Mouse (Mus musculus): ENCODE results near the gene Slc35b1. TPM values are rescaled to one million over a fixed set of nuclear protein-coding genes. Genes with fewer than 3 reads are reported as not detected.

Gene Slc35b1
- polyA plus RNA-seq, 1 experiment from 2014 or later = 108 TPM

DNA sequence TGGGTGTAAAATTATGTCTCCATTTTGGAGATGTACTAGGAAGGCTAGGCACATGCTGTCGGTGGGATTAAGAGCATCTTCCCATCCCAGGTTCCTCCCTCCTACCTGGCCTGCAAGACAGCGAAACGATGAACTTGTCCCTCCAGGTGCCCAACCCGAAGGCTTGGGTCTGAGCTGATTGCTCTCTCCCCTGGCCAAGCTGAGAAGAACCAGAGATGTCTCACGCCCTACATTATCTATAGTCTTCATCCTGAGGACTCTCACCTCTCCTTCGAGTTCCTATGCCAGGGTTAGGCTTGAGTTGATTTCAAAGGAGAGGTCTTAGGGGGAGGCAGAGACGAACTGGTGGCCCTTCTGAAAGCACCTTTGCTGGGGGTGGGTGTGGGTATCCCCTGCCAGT is 28.5 kb upstream of the Slc35b1 start:
- peaks cover 4% of the 10 kb centered on the region; the same call in 1 of the 2 replicates for H3K4me1 ChIP-seq (ENCODE audit: control insufficient read depth, insufficient read depth, low read length)
- H3K27me3 ChIP-seq (replicated peaks; ENCODE audit: control insufficient read depth, insufficient read depth, low read length) = no peaks in the 10 kb centered on the region
- 91% methylated on average over 6 of the region's 7 CpGs for WGBS
- H3K4me2 ChIP-seq (ENCODE audit: low read depth, low read length) = no peak overlapping the region
- DNase-seq (ENCODE audit: low spot score) (no peak), ATAC-seq (ENCODE audit: low read depth) (no peak)
- no peak overlapping the region for H3K27ac ChIP-seq (replicated peaks; ENCODE audit: low read depth, low read length)
- no peaks in the 10 kb centered on the region for H3K36me3 ChIP-seq (ENCODE audit: control insufficient read depth, insufficient read depth, low read length)
- H3K4me3 ChIP-seq (ENCODE audit: low read depth, low read length) = no peak overlapping the region
- H3K9ac ChIP-seq (ENCODE audit: low read depth, low read length) = no peak overlapping the region
- H3K9me3 ChIP-seq (ENCODE audit: control insufficient read depth, low read length) = no peaks in the 10 kb centered on the region

DNA sequence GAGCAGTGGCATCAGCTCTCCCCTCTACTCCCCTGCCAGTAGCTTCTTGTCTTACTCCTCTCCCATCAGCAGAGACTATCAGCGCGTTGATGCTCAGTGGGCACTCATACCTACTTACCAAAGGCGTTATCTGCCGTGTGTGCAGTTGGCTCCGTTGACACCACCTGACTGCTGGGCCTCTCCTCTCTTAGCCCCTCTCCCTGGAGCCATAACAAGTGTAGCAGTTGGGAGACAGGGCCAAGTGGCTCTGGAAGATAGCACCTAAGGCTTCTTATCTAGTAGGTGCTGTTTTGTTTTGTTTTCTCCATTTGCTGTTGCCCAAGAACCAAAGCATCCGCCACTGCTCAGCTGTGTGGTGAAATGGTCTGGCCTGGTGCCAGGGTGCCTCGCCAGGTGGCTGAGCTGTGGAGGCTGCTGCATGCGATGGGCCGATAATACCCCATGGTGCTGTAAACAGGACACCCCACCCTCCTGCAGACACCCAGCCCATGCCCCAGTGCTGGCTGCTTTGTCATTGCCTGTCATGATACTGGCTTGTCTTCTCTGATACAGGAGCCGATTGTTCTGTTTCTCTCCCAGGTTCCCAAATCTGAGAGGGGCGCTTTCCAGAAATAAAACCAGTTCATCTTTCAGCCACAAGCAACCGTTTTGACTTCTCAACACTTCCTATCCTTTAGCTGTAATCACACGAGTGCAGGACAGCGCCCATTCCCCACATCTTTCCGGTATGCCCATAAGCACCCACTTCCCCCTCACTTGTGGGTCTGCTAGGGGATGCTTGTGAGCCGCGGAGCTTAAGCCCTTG is 27.8 kb upstream of the Slc35b1 start:
- DNase-seq (ENCODE audit: low spot score) = peak; percentile 56
- WGBS = 75% methylated on average over 17 of the region's 17 CpGs
- peak; percentile 70 for ATAC-seq (ENCODE audit: low read depth)
- H3K4me2 ChIP-seq (ENCODE audit: low read depth, low read length) = no peak overlapping the region
- no peaks in the 10 kb centered on the region for H3K36me3 ChIP-seq (ENCODE audit: control insufficient read depth, insufficient read depth, low read length)
- H3K9ac ChIP-seq (ENCODE audit: low read depth, low read length) = no peak overlapping the region
- H3K27ac ChIP-seq (replicated peaks; ENCODE audit: low read depth, low read length) = 0 out of 2 replicates have a peak overlapping the region, but pooled peaks have one; percentile 13
- H3K4me1 ChIP-seq (ENCODE audit: control insufficient read depth, insufficient read depth, low read length) = peaks cover 4% of the 10 kb centered on the region; the same call in 1 of the 2 replicates
- H3K9me3 ChIP-seq (ENCODE audit: control insufficient read depth, low read length) = no peaks in the 10 kb centered on the region
- H3K27me3 ChIP-seq (replicated peaks; ENCODE audit: control insufficient read depth, insufficient read depth, low read length) = no peaks in the 10 kb centered on the region
- no peak overlapping the region for H3K4me3 ChIP-seq (ENCODE audit: low read depth, low read length)

DNA sequence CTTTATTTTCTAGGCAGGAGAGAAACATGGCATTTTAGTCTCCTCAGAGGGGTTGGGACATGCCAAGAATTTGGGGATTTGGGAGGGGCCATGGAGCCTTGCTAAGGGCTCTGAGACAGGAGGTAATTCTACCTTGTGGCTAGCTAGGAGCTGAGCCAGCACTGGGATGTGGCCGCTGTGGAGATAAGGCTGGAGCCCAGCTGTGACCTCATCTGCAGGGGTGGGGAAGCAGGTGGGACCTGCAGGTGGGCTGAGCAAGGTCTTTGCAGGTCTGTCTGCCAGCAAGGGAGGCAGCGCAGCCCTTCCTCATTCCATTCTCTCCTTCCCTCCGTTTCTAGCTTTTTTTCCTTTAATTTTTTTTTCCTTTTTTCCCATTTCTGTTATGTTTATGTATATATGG is 26.2 kb upstream of the Slc35b1 start:
- Histone ChIP-seq H3K27me3 (replicated peaks; ENCODE audit: control insufficient read depth, insufficient read depth, low read length) (no peaks in the 10 kb centered on the region), H3K36me3 (ENCODE audit: control insufficient read depth, insufficient read depth, low read length) (no peaks in the 10 kb centered on the region), H3K4me2 (ENCODE audit: low read depth, low read length) (no peak overlapping the region), H3K9me3 (ENCODE audit: control insufficient read depth, low read length) (no peaks in the 10 kb centered on the region), H3K4me3 (ENCODE audit: low read depth, low read length) (no peak overlapping the region), H3K4me1 (ENCODE audit: control insufficient read depth, insufficient read depth, low read length) (peaks cover 4% of the 10 kb centered on the region; the same call in 1 of the 2 replicates), H3K27ac (replicated peaks; ENCODE audit: low read depth, low read length) (peak overlapping the region; percentile 46; the same call in 1 of the 2 replicates), H3K9ac (ENCODE audit: low read depth, low read length) (no peak overlapping the region)
- WGBS = 46% methylated on average over 3 of the region's 3 CpGs
- ATAC-seq (ENCODE audit: low read depth) (no peak; the same call in 1 of the 2 replicates), DNase-seq (ENCODE audit: low spot score) (no peak)

DNA sequence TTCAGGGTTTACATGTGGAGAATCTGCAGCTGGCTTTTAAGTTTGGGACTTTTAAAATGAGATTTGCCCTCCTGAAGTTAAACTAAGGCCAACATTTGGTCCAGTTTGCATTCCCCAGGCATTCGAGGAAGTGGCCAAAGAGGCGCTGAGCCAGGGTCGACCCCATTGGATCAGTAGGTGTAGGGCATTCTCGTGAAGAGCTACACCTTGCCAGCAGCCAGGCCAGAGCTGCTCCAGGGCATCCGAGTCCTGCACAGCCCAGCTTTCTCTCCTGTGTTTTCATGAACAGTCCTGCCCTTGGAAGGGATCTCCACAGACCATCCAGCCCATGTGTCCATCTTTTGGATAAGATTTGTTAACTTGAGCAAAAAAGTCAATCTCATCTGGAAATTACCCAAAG is 20.1 kb upstream of the Slc35b1 start:
- WGBS = 83% methylated on average over 5 of the region's 5 CpGs
- no peak overlapping the region for H3K27ac ChIP-seq (replicated peaks; ENCODE audit: low read depth, low read length)

DNA sequence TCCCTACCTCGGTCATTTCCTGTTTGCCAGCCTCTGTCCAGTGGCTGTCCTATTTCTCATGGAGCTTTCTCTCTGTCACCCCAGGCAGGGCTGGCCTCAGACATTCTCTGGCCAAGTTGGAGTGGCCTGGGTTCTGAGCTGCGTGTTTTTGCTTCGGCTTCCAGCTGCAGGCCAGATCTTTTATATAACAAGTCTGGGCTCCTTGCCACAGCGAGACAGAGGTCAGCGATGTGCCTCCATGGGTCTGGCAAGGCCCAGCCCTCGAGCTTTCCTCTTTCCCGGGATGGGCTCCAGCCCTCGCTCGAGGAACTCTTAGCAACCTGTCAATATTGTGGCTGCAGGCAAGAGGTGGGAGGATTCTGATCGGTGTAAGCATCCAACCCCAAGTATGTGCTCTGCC is 18.9 kb upstream of the Slc35b1 start:
- Histone ChIP-seq H3K36me3 (ENCODE audit: control insufficient read depth, insufficient read depth, low read length) (peaks cover 4% of the 10 kb centered on the region; the same call in 1 of the 2 replicates), H3K9ac (ENCODE audit: low read depth, low read length) (no peak overlapping the region), H3K9me3 (ENCODE audit: control insufficient read depth, low read length) (no peaks in the 10 kb centered on the region), H3K27me3 (replicated peaks; ENCODE audit: control insufficient read depth, insufficient read depth, low read length) (no peaks in the 10 kb centered on the region), H3K4me1 (ENCODE audit: control insufficient read depth, insufficient read depth, low read length) (peaks cover 4% of the 10 kb centered on the region; the same call in 1 of the 2 replicates), H3K4me2 (ENCODE audit: low read depth, low read length) (no peak overlapping the region), H3K4me3 (ENCODE audit: low read depth, low read length) (no peak overlapping the region), H3K27ac (replicated peaks; ENCODE audit: low read depth, low read length) (peak overlapping the region; percentile 66; the same call in 1 of the 2 replicates)
- WGBS = 68% methylated on average over 10 of the region's 10 CpGs
- DNase-seq (ENCODE audit: low spot score) = peak; percentile 50
- ATAC-seq (ENCODE audit: low read depth) = no peak

More for the DNA sequence above, 20.1 kb upstream of the Slc35b1 start:
- Histone ChIP-seq H3K27me3 (replicated peaks; ENCODE audit: control insufficient read depth, insufficient read depth, low read length) (no peaks in the 10 kb centered on the region), H3K36me3 (ENCODE audit: control insufficient read depth, insufficient read depth, low read length) (no peaks in the 10 kb centered on the region), H3K4me1 (ENCODE audit: control insufficient read depth, insufficient read depth, low read length) (peaks cover 4% of the 10 kb centered on the region; the same call in 1 of the 2 replicates), H3K9me3 (ENCODE audit: control insufficient read depth, low read length) (no peaks in the 10 kb centered on the region), H3K4me3 (ENCODE audit: low read depth, low read length) (no peak overlapping the region), H3K4me2 (ENCODE audit: low read depth, low read length) (no peak overlapping the region), H3K9ac (ENCODE audit: low read depth, low read length) (no peak overlapping the region)
- DNase-seq (ENCODE audit: low spot score) (no peak), ATAC-seq (ENCODE audit: low read depth) (no peak)

DNA sequence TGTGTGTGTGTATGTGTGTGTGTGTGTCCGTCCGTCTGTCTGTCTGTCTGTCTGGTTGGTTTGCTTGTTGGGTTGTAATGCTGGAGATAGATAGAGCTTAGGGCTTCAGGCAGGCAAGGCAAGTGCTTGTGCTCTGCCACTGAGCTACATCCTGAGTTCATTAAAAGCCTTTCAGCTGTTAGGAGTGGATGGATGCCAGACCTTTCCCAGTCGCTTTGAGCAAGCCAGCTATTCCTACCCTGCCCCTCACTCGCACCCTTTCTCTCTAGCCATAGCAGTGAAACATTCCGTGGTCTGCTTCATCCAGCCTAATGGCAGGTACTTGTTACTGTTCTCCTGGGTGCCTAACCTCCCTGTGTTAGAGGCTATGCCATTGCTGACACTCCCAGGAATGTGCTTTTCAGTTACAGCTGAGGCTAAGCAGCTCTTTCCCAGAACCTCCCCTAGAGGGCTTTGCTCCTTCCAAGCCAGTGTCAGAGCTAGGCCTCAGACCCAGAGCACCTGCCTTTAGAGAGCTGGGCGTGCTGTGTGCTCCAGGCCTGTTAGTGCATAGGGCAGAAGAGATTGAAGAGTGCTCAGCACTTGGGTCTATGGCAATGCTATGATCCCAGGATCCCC is 18.1 kb upstream of the Slc35b1 start:
- Histone ChIP-seq H3K4me2 (ENCODE audit: low read depth, low read length) (no peak overlapping the region), H3K4me1 (ENCODE audit: control insufficient read depth, insufficient read depth, low read length) (peaks cover 4% of the 10 kb centered on the region; the same call in 1 of the 2 replicates), H3K9me3 (ENCODE audit: control insufficient read depth, low read length) (no peaks in the 10 kb centered on the region), H3K9ac (ENCODE audit: low read depth, low read length) (no peak overlapping the region), H3K27me3 (replicated peaks; ENCODE audit: control insufficient read depth, insufficient read depth, low read length) (no peaks in the 10 kb centered on the region), H3K4me3 (ENCODE audit: low read depth, low read length) (no peak overlapping the region), H3K27ac (replicated peaks; ENCODE audit: low read depth, low read length) (peak overlapping the region; percentile 66), H3K36me3 (ENCODE audit: control insufficient read depth, insufficient read depth, low read length) (peaks cover 7% of the 10 kb centered on the region; the same call in 1 of the 2 replicates)
- peak; percentile 70 for DNase-seq (ENCODE audit: low spot score)
- WGBS = 61% methylated on average over 6 of the region's 6 CpGs
- ATAC-seq (ENCODE audit: low read depth) = peak; percentile 38; the same call in 1 of the 2 replicates

DNA sequence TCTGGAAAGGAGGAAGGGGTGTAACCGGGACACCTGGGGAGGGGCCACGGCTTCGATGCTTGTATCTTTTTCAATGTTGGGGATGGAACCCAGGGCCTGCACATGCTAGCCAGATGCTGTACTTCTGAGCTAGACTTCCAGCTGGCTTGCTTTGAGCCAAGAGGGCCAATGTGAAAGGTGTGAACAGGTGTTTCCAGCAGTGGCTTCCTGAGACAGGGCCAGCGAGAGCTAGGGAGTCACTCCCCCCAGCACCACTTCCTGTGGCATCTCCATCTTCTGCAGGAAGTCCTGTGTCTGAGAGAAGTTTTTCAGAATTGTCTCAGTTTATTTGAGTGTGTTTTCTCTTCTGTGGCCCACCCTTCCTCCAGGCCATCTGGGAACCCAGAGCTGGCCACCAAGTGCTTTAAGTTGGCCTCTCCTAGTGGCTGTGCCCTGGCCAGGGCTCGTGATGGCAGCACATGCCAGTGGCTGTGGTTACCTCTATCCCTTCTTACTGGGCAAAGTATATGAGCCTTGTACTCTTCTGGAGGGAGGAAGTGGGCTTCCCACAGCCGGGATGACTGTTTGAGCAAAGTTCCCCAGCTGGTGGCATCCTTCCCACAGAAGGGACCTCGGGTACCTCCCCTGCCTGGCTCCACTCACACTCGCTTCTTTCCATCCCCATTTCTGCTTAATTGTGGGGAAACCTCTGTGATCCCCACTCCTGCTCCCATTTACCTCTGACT is 17.3 kb upstream of the Slc35b1 start:
- H3K9ac ChIP-seq (ENCODE audit: low read depth, low read length) = no peak overlapping the region
- peaks cover 13% of the 10 kb centered on the region for H3K36me3 ChIP-seq (ENCODE audit: control insufficient read depth, insufficient read depth, low read length)
- H3K27me3 ChIP-seq (replicated peaks; ENCODE audit: control insufficient read depth, insufficient read depth, low read length) = no peaks in the 10 kb centered on the region
- peaks cover 4% of the 10 kb centered on the region; the same call in 1 of the 2 replicates for H3K4me1 ChIP-seq (ENCODE audit: control insufficient read depth, insufficient read depth, low read length)
- WGBS = 73% methylated on average over 8 of the region's 8 CpGs
- H3K27ac ChIP-seq (replicated peaks; ENCODE audit: low read depth, low read length) = peak overlapping the region; percentile 66; the same call in 1 of the 2 replicates
- no peak for DNase-seq (ENCODE audit: low spot score)
- H3K9me3 ChIP-seq (ENCODE audit: control insufficient read depth, low read length) = no peaks in the 10 kb centered on the region
- H3K4me2 ChIP-seq (ENCODE audit: low read depth, low read length) = no peak overlapping the region
- H3K4me3 ChIP-seq (ENCODE audit: low read depth, low read length) = no peak overlapping the region
- ATAC-seq (ENCODE audit: low read depth) = no peak

DNA sequence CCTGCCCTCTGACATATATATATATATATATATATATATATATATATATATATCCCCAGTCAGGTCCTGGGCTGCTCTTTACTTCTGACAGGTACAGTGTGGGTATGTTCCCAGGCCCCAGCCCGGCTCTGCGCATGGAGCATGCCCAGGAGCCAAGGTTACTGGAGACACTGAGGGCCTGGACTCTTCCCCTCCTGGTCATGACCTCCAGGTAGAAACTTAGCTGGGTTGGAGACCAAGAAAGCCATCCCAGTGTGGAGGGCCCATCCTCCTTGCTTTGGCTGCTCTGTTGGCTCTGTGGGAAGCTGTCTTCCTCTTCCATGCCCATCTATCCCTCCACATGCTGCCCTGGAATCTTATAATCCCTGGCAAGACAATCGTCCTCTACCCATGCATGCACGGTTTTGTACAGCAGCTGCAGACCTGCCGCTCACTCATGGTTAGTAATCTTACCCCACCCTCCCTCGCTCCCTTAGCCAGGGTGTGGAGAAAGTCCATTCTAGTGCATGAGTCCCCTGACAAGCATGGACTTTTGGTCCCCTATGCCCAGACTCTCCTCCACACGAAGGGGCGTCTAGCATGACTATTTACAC is 16.2 kb upstream of the Slc35b1 start:
- Histone ChIP-seq H3K4me3 (ENCODE audit: low read depth, low read length) (no peak overlapping the region), H3K36me3 (ENCODE audit: control insufficient read depth, insufficient read depth, low read length) (peaks cover 25% of the 10 kb centered on the region), H3K27me3 (replicated peaks; ENCODE audit: control insufficient read depth, insufficient read depth, low read length) (no peaks in the 10 kb centered on the region), H3K27ac (replicated peaks; ENCODE audit: low read depth, low read length) (no peak overlapping the region), H3K4me1 (ENCODE audit: control insufficient read depth, insufficient read depth, low read length) (peaks cover 4% of the 10 kb centered on the region; the same call in 1 of the 2 replicates), H3K9ac (ENCODE audit: low read depth, low read length) (no peak overlapping the region), H3K9me3 (ENCODE audit: control insufficient read depth, low read length) (no peaks in the 10 kb centered on the region), H3K4me2 (ENCODE audit: low read depth, low read length) (no peak overlapping the region)
- WGBS = 87% methylated on average over 8 of the region's 8 CpGs
- no peak for DNase-seq (ENCODE audit: low spot score)
- ATAC-seq (ENCODE audit: low read depth) = no peak

Measured in embryonic facial prominence, embryonic 14.5 days (tissue).